Comparison of ENCODE assay signal across 8 mouse cellular contexts in genomic region chr9:88719073-88719921, GRCm38 (mm10). TPM values are rescaled to one million over a fixed set of nuclear protein-coding genes. Genes with fewer than 3 reads are reported as not detected.
DNase-seq lines count a peak whose midpoint lies in the region; ATAC-seq and TF ChIP-seq lines count a peak whose summit lies in the region.
"Not testable (repeated sequence)": the region's sequence is repeated elsewhere in the genome, so short reads cannot be mapped to it uniquely, and the experiment has no call there.

No protein-coding gene starts in this region.

- H3K9me3 ChIP-seq in MEL (replicated peaks; ENCODE audit: insufficient read depth, low read length); forebrain, embryonic 10.5 days; kidney, embryonic 16.5 days (ENCODE audit: low read length); liver, embryonic 13.5 days (replicated peaks); stomach, embryonic 16.5 days (replicated peaks; ENCODE audit: control insufficient read depth, low read length): not testable (repeated sequence)

- not testable (repeated sequence) for H3ac ChIP-seq in myocyte (ENCODE audit: control insufficient read depth, insufficient read length)

- 2% methylated on average over 18 of the region's 46 CpGs for WGBS in cerebellum, adult 2 months
- 21% methylated on average over 23 of the region's 46 CpGs for WGBS in forebrain, embryonic 10.5 days
- WGBS in kidney, embryonic 16.5 days, result 7% methylated on average over 13 of the region's 46 CpGs
- WGBS in liver, embryonic 13.5 days (ENCODE audit: insufficient replicate concordance), result 8% methylated on average over 16 of the region's 46 CpGs
- WGBS in stomach, embryonic 16.5 days, result 16% methylated on average over 21 of the region's 46 CpGs

- not testable (repeated sequence) for TF ChIP-seq RAD21 in MEL (IDR thresholded peaks at IDR 0.05; ENCODE audit: low read depth, low read length)

- TF ChIP-seq CTCF in MEL (IDR thresholded peaks at IDR 0.05 in 2 of 3, conservative IDR thresholded peaks at IDR 0.05 in 1 of 3; ENCODE audit: control insufficient read depth in 1 of 3, insufficient read depth in 1 of 3, low read depth in 2 of 3, low read length in 3 of 3, poor library complexity in 1 of 3, severe bottlenecking in 1 of 3); cerebellum, adult 2 months (IDR thresholded peaks at IDR 0.05; ENCODE audit: borderline replicate concordance, insufficient read depth, low read depth, low read length): not testable (repeated sequence)

- TF ChIP-seq EP300 in MEL (IDR thresholded peaks at IDR 0.05; ENCODE audit: low read depth in 1 of 2, low read length in 2 of 2), result not testable (repeated sequence)

- peak; percentile 45 for DNase-seq in MEL (ENCODE audit: low read depth, low spot score)
- DNase-seq in cerebellum, adult 2 months, result peak; percentile 62 to 67
- DNase-seq in forebrain, embryonic 10.5 days (ENCODE audit: extremely low spot score, low spot score), result not testable (repeated sequence)
- peak; percentile 49 to 50 for DNase-seq in heart, postnatal 10 days
- peak; percentile 45 for DNase-seq in liver, embryonic 13.5 days

- not testable (repeated sequence) for TF ChIP-seq POLR2A in MEL (IDR thresholded peaks at IDR 0.05; ENCODE audit: control insufficient read depth in 1 of 2, insufficient read depth in 1 of 2, low read depth in 1 of 2, low read length in 2 of 2, poor library complexity in 1 of 2); cerebellum, adult 2 months (IDR thresholded peaks at IDR 0.05; ENCODE audit: borderline replicate concordance, insufficient read depth, low read length); myocyte (IDR thresholded peaks at IDR 0.05; ENCODE audit: insufficient read length, low read depth)

- H3K4me2 ChIP-seq in kidney, embryonic 16.5 days (replicated peaks; ENCODE audit: low read depth, low read length), result peak overlapping the region; percentile 49
- peak overlapping the region; percentile 55 for H3K4me2 ChIP-seq in liver, embryonic 13.5 days
- peak overlapping the region; percentile 88 for H3K4me2 ChIP-seq in myocyte (ENCODE audit: low read depth)
- H3K4me2 ChIP-seq in stomach, embryonic 16.5 days (ENCODE audit: low read depth, low read length), result peak overlapping the region; percentile 47

- H3K27ac ChIP-seq in MEL (ENCODE audit: control insufficient read depth, low read depth, low read length); kidney, embryonic 16.5 days (ENCODE audit: low read length); stomach, embryonic 16.5 days (ENCODE audit: low read length): not testable (repeated sequence)
- peak overlapping the region; percentile 13; the same call in 1 of the 2 replicates for H3K27ac ChIP-seq in cerebellum, adult 2 months (ENCODE audit: insufficient read depth, low read length)
- peak overlapping the region; percentile 83 for H3K27ac ChIP-seq in forebrain, embryonic 10.5 days
- H3K27ac ChIP-seq in liver, embryonic 13.5 days, result peak overlapping the region; percentile 69; the same call in 1 of the 2 replicates

- ATAC-seq in kidney, embryonic 16.5 days (ENCODE audit: low FRiP score, low TSS enrichment), result peak; percentile 96
- peak; percentile 94 for ATAC-seq in liver, embryonic 13.5 days (ENCODE audit: low read depth)
- ATAC-seq in stomach, embryonic 16.5 days (ENCODE audit: insufficient read depth, low FRiP score), result peak; percentile 94

- H3K4me3 ChIP-seq in MEL (ENCODE audit: control insufficient read depth in 1 of 2, insufficient read depth in 1 of 2, low read depth in 2 of 2, low read length in 2 of 2) (peak overlapping the region; percentile 14 to 69), myocyte (peak overlapping the region; percentile 33)
- H3K4me3 ChIP-seq in cerebellum, adult 2 months (replicated peaks; ENCODE audit: insufficient read depth, low read depth, low read length), result not testable (repeated sequence)
- H3K4me3 ChIP-seq in forebrain, embryonic 10.5 days, result peak overlapping the region; percentile 43
- peak overlapping the region; percentile 37 for H3K4me3 ChIP-seq in kidney, embryonic 16.5 days (ENCODE audit: low read length)
- peak overlapping the region; percentile 48 for H3K4me3 ChIP-seq in liver, embryonic 13.5 days (replicated peaks)
- H3K4me3 ChIP-seq in stomach, embryonic 16.5 days (replicated peaks; ENCODE audit: low read length), result peak overlapping the region; percentile 40

- not testable (repeated sequence) for H3K4me1 ChIP-seq in MEL (ENCODE audit: control insufficient read depth in 1 of 2, insufficient read depth in 2 of 2, low read length in 2 of 2); cerebellum, adult 2 months (ENCODE audit: control insufficient read depth, insufficient read depth, low read length); forebrain, embryonic 10.5 days; kidney, embryonic 16.5 days (ENCODE audit: insufficient read depth, low read length); liver, embryonic 13.5 days (replicated peaks); stomach, embryonic 16.5 days (ENCODE audit: control insufficient read depth, insufficient read depth, low read length)

- not testable (repeated sequence) for H3K27me3 ChIP-seq in MEL (ENCODE audit: control insufficient read depth in 1 of 2, insufficient read depth in 2 of 2, low read length in 2 of 2); cerebellum, adult 2 months (ENCODE audit: control insufficient read depth, insufficient read depth, low read length); forebrain, embryonic 10.5 days (ENCODE audit: poor library complexity, severe bottlenecking); kidney, embryonic 16.5 days (ENCODE audit: insufficient read depth, low read length); liver, embryonic 13.5 days; myocyte (ENCODE audit: control insufficient read depth, insufficient read depth, insufficient read length); stomach, embryonic 16.5 days (ENCODE audit: control insufficient read depth, insufficient read depth, low read length)

- intact Hi-C loops in heart, postnatal 10 days (cut with DNase I), result loop anchor here (10.0 kb wide), 1 partner anchor 174 kb away; the partner anchor contains the start of gene Zfp949

- not testable (repeated sequence) for H3K9ac ChIP-seq in MEL (ENCODE audit: control insufficient read depth, low read depth, low read length, poor library complexity, severe bottlenecking)
- H3K9ac ChIP-seq in kidney, embryonic 16.5 days (replicated peaks; ENCODE audit: low read length), result peak overlapping the region; percentile 41; the same call in 1 of the 2 replicates
- peak overlapping the region; percentile 44; the same call in 1 of the 2 replicates for H3K9ac ChIP-seq in liver, embryonic 13.5 days
- H3K9ac ChIP-seq in stomach, embryonic 16.5 days (ENCODE audit: low read length), result peak overlapping the region; percentile 35; the same call in 1 of the 2 replicates

- not testable (repeated sequence) for H3K79me2 ChIP-seq in MEL (ENCODE audit: control insufficient read depth, insufficient read depth, low read length, poor library complexity); myocyte (ENCODE audit: control insufficient read depth, insufficient read depth)

- H3K36me3 ChIP-seq in MEL (ENCODE audit: control insufficient read depth in 1 of 2, insufficient read depth in 2 of 2, low read length in 2 of 2); forebrain, embryonic 10.5 days (replicated peaks); kidney, embryonic 16.5 days (ENCODE audit: insufficient read depth, low read length); liver, embryonic 13.5 days; myocyte (ENCODE audit: control insufficient read depth, insufficient read depth); stomach, embryonic 16.5 days (ENCODE audit: control insufficient read depth, insufficient read depth, low read length): not testable (repeated sequence)

TF ChIP-seq in MEL, 35 proteins besides CTCF, POLR2A, EP300 and RAD21:
- peak; percentile 68 for TF ChIP-seq ZNF384 (IDR thresholded peaks at IDR 0.05; ENCODE audit: low read depth, low read length)

RNA-seq across cellular contexts. Expression of gene Mthfsl, which starts 0.8 kb away (rescaled TPM):
- 3.2 and 4.0 TPM in 2 replicates for total RNA-seq in MEL (2012; rRNA removed)
- polyA plus RNA-seq in MEL (2012; ENCODE audit: insufficient read depth in 1 of 2, insufficient read length in 2 of 2, low read depth in 1 of 2, low replicate concordance in 2 of 2, missing spikeins in 1 of 2) (1 to 10 TPM in 1 of 2 experiments, not detected in 1; 5.6 TPM), myocyte (2012; fragmentation: generic; extraction: Trizol) (11.5 TPM)
- 38.1 and 38.6 TPM in 2 replicates for polyA plus RNA-seq in cerebellum, adult 2 months (2012; rRNA removed)
- polyA plus RNA-seq in forebrain, embryonic 10.5 days (2016; fragmentation: Nextera tagmentation; extraction: Ambion mirVana), result 24.3 and 25.0 TPM in 2 replicates
- 10 to 100 TPM; 17.0 to 25.2 TPM for total RNA-seq in heart, postnatal 10 days (2021)
- polyA plus RNA-seq in kidney, embryonic 16.5 days (2015; fragmentation: Nextera tagmentation; extraction: Ambion mirVana), result 37.9 and 50.8 TPM in 2 replicates
- polyA plus RNA-seq in liver, embryonic 13.5 days (2015; fragmentation: Nextera tagmentation; extraction: Ambion mirVana), result 25.2 and 27.7 TPM in 2 replicates
- polyA plus RNA-seq in stomach, embryonic 16.5 days (2015; fragmentation: Nextera tagmentation; extraction: Ambion mirVana), result 32.1 and 37.8 TPM in 2 replicates

RNA-seq across cellular contexts. Expression of gene Bcl2a1d, which starts 12.4 kb away (rescaled TPM):
- total RNA-seq in MEL (2012; rRNA removed), result 0.19 and 0.59 TPM in 2 replicates
- polyA plus RNA-seq in MEL (2012; ENCODE audit: insufficient read depth in 1 of 2, insufficient read length in 2 of 2, low read depth in 1 of 2, low replicate concordance in 2 of 2, missing spikeins in 1 of 2) (not detected), myocyte (2012; fragmentation: generic; extraction: Trizol) (not detected)
- 0.15 TPM in 1 of 2 replicates, not detected in the other for polyA plus RNA-seq in cerebellum, adult 2 months (2012; rRNA removed)
- not detected in 2 replicates for polyA plus RNA-seq in forebrain, embryonic 10.5 days (2016; fragmentation: Nextera tagmentation; extraction: Ambion mirVana)
- under 1 TPM; 0.52 to 0.60 TPM for total RNA-seq in heart, postnatal 10 days (2021)
- 0.35 and 0.67 TPM in 2 replicates for polyA plus RNA-seq in kidney, embryonic 16.5 days (2015; fragmentation: Nextera tagmentation; extraction: Ambion mirVana)
- 0.18 and 0.20 TPM in 2 replicates for polyA plus RNA-seq in liver, embryonic 13.5 days (2015; fragmentation: Nextera tagmentation; extraction: Ambion mirVana)
- polyA plus RNA-seq in stomach, embryonic 16.5 days (2015; fragmentation: Nextera tagmentation; extraction: Ambion mirVana), result 0.41 TPM in 1 of 2 replicates, not detected in the other
